Mouse (Mus musculus) heart, embryonic 10.5 days (tissue): ENCODE data around the gene Zbed3. TPM values are rescaled to one million over a fixed set of nuclear protein-coding genes. Genes with fewer than 3 reads are reported as not detected.

ENCODE experiments used
- DNase-seq: peaks from one replicate; pipeline ENCODE4 v3.0.0-alpha.2; 2017; ENCODE audit warnings: low spot score
- H3K27ac ChIP-seq: fragments of 300-500 bp; sonication (generic); 2 replicates; pipeline ENCODE4 v1.5.1; 2016; ENCODE audit warnings: mild to moderate bottlenecking
- H3K27me3 ChIP-seq: fragments of 300-500 bp; sonication (generic); 2 replicates; pipeline ENCODE4 v1.6.1; 2016; ENCODE audit warnings: mild to moderate bottlenecking; ENCODE audit not compliant: poor library complexity, insufficient read depth, severe bottlenecking
- H3K36me3 ChIP-seq: fragments of 300-500 bp; sonication (generic); 2 replicates; pipeline ENCODE4 v1.6.1; 2016; ENCODE audit warnings: mild to moderate bottlenecking, moderate library complexity
- H3K4me1 ChIP-seq: fragments of 300-500 bp; sonication (generic); 2 replicates; pipeline ENCODE4 v1.6.1; 2016; ENCODE audit warnings: mild to moderate bottlenecking
- H3K4me3 ChIP-seq: fragments of 300-500 bp; sonication (generic); 2 replicates; pipeline ENCODE4 v1.5.1; 2016; ENCODE audit warnings: mild to moderate bottlenecking, moderate library complexity
- H3K9me3 ChIP-seq: fragments of 300-500 bp; sonication (generic); 2 replicates; pipeline ENCODE4 v1.6.1; 2016; ENCODE audit warnings: mild to moderate bottlenecking, moderate library complexity
- WGBS: fragments of 180-500 bp; shearing (Covaris S2); methylation state at CpG from one replicate; pipeline ENCODE4 v1.1.7; 2016; 5-methylcytosine and 5-hydroxymethylcytosine counted together
- polyA plus RNA-seq: library from polyadenylated mRNA; unstranded; fragments of >200 nt; fragmentation: Nextera tagmentation; extraction: Ambion mirVana; gene quantifications from 2 replicates; pipeline ENCODE4 v1.2.1, GENCODE M21; 2016

The Zbed3 gene
- 52.1 and 56.2 TPM in 2 replicates for polyA plus RNA-seq

- H3K4me3 ChIP-seq, result peak within 1 kb of the TSS; percentile 87
- DNase-seq, result no peak
These were observed at the start of gene Zbed3 for GRCm38 (mm10) chr13:95323400-95323799. Gene Zbed3 (plus strand): TSS chr13:95323612.

GRCm38 (mm10) chr13:95278426-95279025 is 44.9 kb upstream of the Zbed3 start:
- DNase-seq, result no peak
- no peak overlapping the region for H3K27ac ChIP-seq
- 81% methylated on average over 4 of the region's 4 CpGs for WGBS
- H3K4me1 ChIP-seq, result peaks cover 8% of the 10 kb centered on the region; the same call in 1 of the 2 replicates
- no peaks in the 10 kb centered on the region for H3K27me3 ChIP-seq
- H3K4me3 ChIP-seq, result no peak overlapping the region
- H3K36me3 ChIP-seq, result no peaks in the 10 kb centered on the region
- no peaks in the 10 kb centered on the region for H3K9me3 ChIP-seq

More at GRCm38 (mm10) chr13:95323400-95323799, at the start of gene Zbed3:
- Histone ChIP-seq H3K4me1 (peaks cover 10% of the 10 kb centered on the region), H3K36me3 (peaks cover 3% of the 10 kb centered on the region; the same call in 1 of the 2 replicates), H3K27me3 (no peaks in the 10 kb centered on the region), H3K9me3 (no peaks in the 10 kb centered on the region), H3K27ac (peak within 1 kb of the TSS; percentile 100)
- 87% methylated on average over 6 of the region's 6 CpGs for WGBS

GRCm38 (mm10) chr13:95281740-95282673 is 41.4 kb upstream of the Zbed3 start:
- no peak for DNase-seq
- H3K9me3 ChIP-seq, result no peaks in the 10 kb centered on the region
- 0 out of 2 replicates have a peak, but pooled peaks cover 4% of the 10 kb centered on the region for H3K4me1 ChIP-seq
- WGBS, result 42% methylated on average over 6 of the region's 7 CpGs
- no peak overlapping the region for H3K27ac ChIP-seq
- H3K27me3 ChIP-seq, result no peaks in the 10 kb centered on the region
- no peaks in the 10 kb centered on the region for H3K36me3 ChIP-seq
- H3K4me3 ChIP-seq, result no peak overlapping the region

GRCm38 (mm10) chr13:95286989-95287388 is 36.4 kb upstream of the Zbed3 start:
- Histone ChIP-seq H3K27ac (no peak overlapping the region), H3K4me1 (no peaks in the 10 kb centered on the region), H3K27me3 (no peaks in the 10 kb centered on the region), H3K4me3 (no peak overlapping the region), H3K36me3 (no peaks in the 10 kb centered on the region), H3K9me3 (no peaks in the 10 kb centered on the region)
- 9% methylated on average over 7 of the region's 7 CpGs for WGBS
- DNase-seq, result peak; percentile 82

- Histone ChIP-seq H3K9me3 (no peaks in the 10 kb centered on the region), H3K4me3 (no peak overlapping the region), H3K36me3 (no peaks in the 10 kb centered on the region), H3K4me1 (no peaks in the 10 kb centered on the region), H3K27me3 (no peaks in the 10 kb centered on the region), H3K27ac (no peak overlapping the region)
- WGBS, result 76% methylated on average over 7 of the region's 7 CpGs
- no peak for DNase-seq
These were observed 35.4 kb upstream of the Zbed3 start for GRCm38 (mm10) chr13:95288027-95288426.

- Histone ChIP-seq H3K4me3 (no peak overlapping the region), H3K27ac (no peak overlapping the region), H3K27me3 (no peaks in the 10 kb centered on the region), H3K36me3 (no peaks in the 10 kb centered on the region), H3K4me1 (no peaks in the 10 kb centered on the region), H3K9me3 (no peaks in the 10 kb centered on the region)
- no peak for DNase-seq
- 77% methylated on average over 4 of the region's 4 CpGs for WGBS
These were observed 31.4 kb upstream of the Zbed3 start for GRCm38 (mm10) chr13:95291983-95292382.

- Histone ChIP-seq H3K27ac (no peak overlapping the region), H3K4me1 (no peaks in the 10 kb centered on the region), H3K9me3 (no peaks in the 10 kb centered on the region), H3K36me3 (no peaks in the 10 kb centered on the region), H3K4me3 (no peak overlapping the region), H3K27me3 (no peaks in the 10 kb centered on the region)
- WGBS, result 74% methylated on average over 3 of the region's 3 CpGs
- DNase-seq, result no peak
These were observed 23.5 kb upstream of the Zbed3 start for GRCm38 (mm10) chr13:95299956-95300355.

GRCm38 (mm10) chr13:95306596-95306995 is 16.8 kb upstream of the Zbed3 start:
- H3K27me3 ChIP-seq, result no peaks in the 10 kb centered on the region
- DNase-seq, result no peak
- H3K4me3 ChIP-seq, result no peak overlapping the region
- H3K4me1 ChIP-seq, result peaks cover 7% of the 10 kb centered on the region; the same call in 1 of the 2 replicates
- H3K36me3 ChIP-seq, result no peaks in the 10 kb centered on the region
- H3K9me3 ChIP-seq, result no peaks in the 10 kb centered on the region
- 74% methylated on average over 4 of the region's 4 CpGs for WGBS
- no peak overlapping the region for H3K27ac ChIP-seq

GRCm38 (mm10) chr13:95307100-95307655 is 16.2 kb upstream of the Zbed3 start:
- no peak for DNase-seq
- Histone ChIP-seq H3K4me3 (no peak overlapping the region), H3K27ac (no peak overlapping the region), H3K9me3 (no peaks in the 10 kb centered on the region), H3K4me1 (peaks cover 7% of the 10 kb centered on the region; the same call in 1 of the 2 replicates), H3K27me3 (no peaks in the 10 kb centered on the region), H3K36me3 (no peaks in the 10 kb centered on the region)
- WGBS, result 63% methylated on average over 8 of the region's 8 CpGs

- 76% methylated on average over 6 of the region's 6 CpGs for WGBS
These were observed 11.4 kb upstream of the Zbed3 start for GRCm38 (mm10) chr13:95312016-95312415.

GRCm38 (mm10) chr13:95319153-95319552 is 4.3 kb upstream of the Zbed3 start:
- H3K9me3 ChIP-seq, result no peaks in the 10 kb centered on the region
- H3K4me3 ChIP-seq, result no peak overlapping the region
- H3K4me1 ChIP-seq, result no peaks in the 10 kb centered on the region
- no peaks in the 10 kb centered on the region for H3K36me3 ChIP-seq
- H3K27ac ChIP-seq, result no peak overlapping the region
- H3K27me3 ChIP-seq, result no peaks in the 10 kb centered on the region; the same call in 1 of the 2 replicates
- no peak for DNase-seq
- 53% methylated on average over 6 of the region's 6 CpGs for WGBS

More at GRCm38 (mm10) chr13:95312016-95312415, 11.4 kb upstream of the Zbed3 start:
- Histone ChIP-seq H3K9me3 (no peaks in the 10 kb centered on the region), H3K4me3 (no peak overlapping the region), H3K27me3 (no peaks in the 10 kb centered on the region; the same call in 1 of the 2 replicates), H3K36me3 (no peaks in the 10 kb centered on the region), H3K27ac (no peak overlapping the region), H3K4me1 (peaks cover 6% of the 10 kb centered on the region; the same call in 1 of the 2 replicates)
- DNase-seq, result no peak

GRCm38 (mm10) chr13:95320451-95320850 is 3.0 kb upstream of the Zbed3 start:
- Histone ChIP-seq H3K4me3 (no peak overlapping the region), H3K27me3 (no peaks in the 10 kb centered on the region), H3K4me1 (no peaks in the 10 kb centered on the region), H3K27ac (no peak overlapping the region), H3K9me3 (no peaks in the 10 kb centered on the region), H3K36me3 (no peaks in the 10 kb centered on the region)
- 60% methylated on average over 4 of the region's 4 CpGs for WGBS
- DNase-seq, result no peak
